Mouse (Mus musculus) midbrain, embryonic 10.5 days (tissue): Measurements from ENCODE around the gene Sigmar1. TPM values are rescaled to one million over a fixed set of nuclear protein-coding genes. Genes with fewer than 3 reads are reported as not detected.
"Not testable (repeated sequence)": the region's sequence is repeated elsewhere in the genome, so short reads cannot be mapped to it uniquely, and the experiment has no call there.

Experiments
- DNase-seq: peaks from one replicate; pipeline ENCODE4 v3.0.0-alpha.2; 2017; ENCODE audit warnings: low spot score
- H3K27ac ChIP-seq: fragments of 300-500 bp; sonication (generic); replicated peaks from 2 replicates; pipeline ENCODE4 v1.5.1; 2016; ENCODE audit warnings: mild to moderate bottlenecking
- H3K27me3 ChIP-seq: fragments of 300-500 bp; sonication (generic); 2 replicates; pipeline ENCODE4 v1.6.1; 2016; ENCODE audit warnings: low read depth, mild to moderate bottlenecking; ENCODE audit not compliant: poor library complexity, severe bottlenecking
- H3K36me3 ChIP-seq: fragments of 300-500 bp; sonication (generic); 2 replicates; pipeline ENCODE4 v1.6.1; 2016; ENCODE audit warnings: mild to moderate bottlenecking, moderate library complexity
- H3K4me1 ChIP-seq: fragments of 300-500 bp; sonication (generic); 2 replicates; pipeline ENCODE4 v1.6.1; 2016
- H3K4me3 ChIP-seq: fragments of 300-500 bp; sonication (generic); 2 replicates; pipeline ENCODE4 v1.5.1; 2016; ENCODE audit warnings: mild to moderate bottlenecking, moderate library complexity
- H3K9me3 ChIP-seq: fragments of 300-500 bp; sonication (generic); replicated peaks from 2 replicates; pipeline ENCODE4 v1.6.1; 2016; ENCODE audit warnings: mild to moderate bottlenecking
- WGBS: fragments of 180-500 bp; shearing (Covaris S2); methylation state at CpG from one replicate; pipeline ENCODE4 v1.1.7; 2016; 5-methylcytosine and 5-hydroxymethylcytosine counted together
- polyA plus RNA-seq: library from polyadenylated mRNA; unstranded; fragments of >200 nt; fragmentation: Nextera tagmentation; extraction: Ambion mirVana; gene quantifications from 2 replicates; pipeline ENCODE4 v1.2.1, GENCODE M21; 2016

The Sigmar1 gene
- polyA plus RNA-seq: 87.3 and 96.3 TPM in 2 replicates

DNA sequence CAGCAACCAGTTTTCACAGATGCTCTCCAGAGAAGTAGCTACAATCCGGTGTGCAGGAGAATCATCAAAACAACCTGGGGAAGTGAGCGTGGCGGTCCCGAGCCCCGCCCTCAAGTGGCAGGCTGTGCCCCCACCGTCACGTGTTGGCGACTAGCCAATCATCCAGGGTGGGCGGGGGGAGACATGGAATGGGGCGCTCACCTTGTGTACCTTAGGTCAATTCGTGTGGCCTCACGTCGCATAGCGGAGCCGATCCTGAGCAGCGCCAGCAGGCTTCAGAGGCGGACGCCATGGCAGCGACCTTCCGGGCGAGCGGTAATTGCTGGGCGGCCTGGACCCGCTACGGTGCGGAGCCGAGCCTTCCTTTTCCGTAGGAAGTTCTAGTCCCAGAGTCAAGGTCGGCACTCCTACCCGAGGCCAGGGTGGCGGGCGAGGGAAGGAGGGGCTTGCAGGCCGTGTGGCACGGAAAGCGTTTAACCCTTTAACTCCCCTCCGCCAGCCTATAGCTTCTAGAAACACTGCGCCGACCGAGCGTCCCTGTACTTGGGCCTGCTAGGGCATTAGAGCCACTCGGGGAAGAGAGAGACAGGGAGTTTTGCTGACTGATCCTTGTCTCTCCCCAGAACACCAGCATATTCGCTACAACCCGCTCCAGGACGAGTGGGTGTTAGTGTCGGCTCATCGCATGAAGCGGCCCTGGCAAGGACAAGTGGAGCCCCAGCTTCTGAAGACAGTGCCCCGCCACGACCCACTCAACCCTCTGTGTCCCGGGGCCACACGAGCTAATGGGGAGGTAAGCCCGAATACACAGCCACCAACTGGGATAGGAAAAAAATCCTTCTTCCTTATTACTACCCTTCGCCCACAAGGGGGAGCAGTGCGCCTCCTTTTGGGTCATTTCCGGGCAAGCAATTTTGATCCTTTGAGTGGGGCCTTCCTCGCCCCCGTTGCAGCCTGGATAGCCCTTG, at the start of gene Sigmar1:
Gene Sigmar1, minus strand, starts transcription at position 820 of the 968 bp plus-strand sequence.
- WGBS: under 1% methylated on average over 57 of the region's 57 CpGs
- Histone ChIP-seq H3K27me3 (no peaks in the 10 kb centered on the region), H3K4me3 (peak within 1 kb of the TSS; percentile 80), H3K36me3 (no peaks in the 10 kb centered on the region), H3K4me1 (peaks cover 33% of the 10 kb centered on the region), H3K9me3 (no peaks in the 10 kb centered on the region), H3K27ac (peak within 1 kb of the TSS; percentile 86)
- DNase-seq: peak; percentile 85

DNA sequence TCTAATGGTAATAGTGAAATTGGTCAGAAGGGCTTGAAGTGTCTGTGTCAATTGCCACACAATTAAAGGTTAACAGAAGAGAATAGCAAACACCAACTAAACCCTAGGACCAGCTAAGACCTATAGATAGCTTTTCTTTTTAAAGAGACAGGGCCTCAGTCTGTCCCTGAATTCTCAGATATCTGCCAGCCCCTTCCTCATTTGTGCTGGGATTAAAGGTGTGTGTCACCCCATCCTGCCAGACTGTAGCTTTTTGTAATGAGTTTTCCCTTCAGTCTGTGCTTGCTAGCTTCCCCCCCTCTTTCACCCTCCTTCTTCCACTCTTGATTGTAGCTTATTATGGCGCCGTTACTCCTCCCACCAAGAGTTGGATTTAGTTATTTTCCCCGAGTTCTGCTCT, 27.2 kb upstream of the Sigmar1 start:
- H3K27ac ChIP-seq, H3K27me3 ChIP-seq, H3K9me3 ChIP-seq, H3K4me3 ChIP-seq, H3K36me3 ChIP-seq, DNase-seq: not testable (repeated sequence)
- 41% methylated on average over 3 of the region's 3 CpGs for WGBS
- peaks cover 15% of the 10 kb centered on the region for H3K4me1 ChIP-seq

DNA sequence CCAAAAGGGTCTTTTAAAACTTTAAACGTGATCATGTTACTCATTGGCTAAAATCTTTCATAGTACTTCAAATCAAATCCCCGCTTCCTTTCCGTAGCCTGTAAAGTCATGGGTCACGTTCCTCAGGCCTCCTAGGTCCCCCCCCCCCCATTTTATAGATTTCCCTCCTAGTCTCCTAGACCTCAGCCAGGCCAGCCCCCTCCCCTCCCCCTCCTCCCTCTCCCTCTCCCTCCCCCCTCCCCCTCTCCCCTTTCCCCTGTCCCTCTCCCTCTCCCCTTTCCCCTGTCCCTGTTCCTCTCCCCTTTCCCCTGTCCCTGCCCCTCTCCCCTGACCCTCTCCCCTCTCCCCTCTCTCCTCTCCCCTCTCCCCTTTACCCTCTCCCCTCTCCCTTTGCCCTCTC, 26.8 kb upstream of the Sigmar1 start:
- H3K4me1 ChIP-seq: peaks cover 15% of the 10 kb centered on the region
- H3K27me3 ChIP-seq, H3K36me3 ChIP-seq, H3K4me3 ChIP-seq, H3K9me3 ChIP-seq: not testable (repeated sequence)
- peak; percentile 51 for DNase-seq
- 13% methylated on average over 4 of the region's 4 CpGs for WGBS
- 0 out of 2 replicates have a peak overlapping the region, but pooled peaks have one; percentile 42 for H3K27ac ChIP-seq

DNA sequence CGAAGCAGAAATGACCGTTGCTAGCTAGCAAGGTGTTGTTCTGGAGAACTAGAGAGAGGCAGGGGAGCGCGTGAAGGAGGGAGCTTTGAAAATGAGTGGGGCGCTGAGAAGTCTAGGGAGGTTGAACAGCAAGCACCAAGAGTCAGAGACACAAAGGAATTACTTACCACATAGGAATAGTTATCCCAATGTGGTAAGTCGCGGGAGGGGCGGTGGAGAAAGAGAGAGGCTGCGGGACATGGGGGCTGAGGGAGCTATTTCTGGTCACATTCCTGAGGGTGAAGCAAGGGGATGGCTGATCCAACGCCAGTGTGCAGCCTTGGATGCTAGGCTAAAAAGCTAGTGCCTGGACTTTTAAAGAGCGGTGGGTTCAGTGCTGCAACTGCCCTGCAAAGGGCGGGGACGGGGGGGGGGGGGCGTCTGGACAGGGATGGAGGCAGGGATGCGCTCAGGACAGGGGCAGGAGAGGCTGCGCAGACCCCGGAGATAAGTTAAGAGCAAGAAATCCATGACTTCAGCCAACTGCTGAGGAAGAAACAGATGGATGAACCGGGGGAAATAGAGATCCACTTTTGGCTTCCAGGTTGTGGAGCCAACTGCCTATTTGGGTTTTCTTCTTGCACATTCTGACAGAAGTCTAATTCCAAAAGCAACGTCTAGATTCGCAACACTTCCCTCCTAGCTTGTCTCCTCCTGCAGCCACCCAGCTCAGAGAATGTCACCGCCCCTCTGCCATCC, 26.0 kb upstream of the Sigmar1 start:
- WGBS: 19% methylated on average over 16 of the region's 21 CpGs
- not testable (repeated sequence) for DNase-seq, H3K9me3 ChIP-seq, H3K36me3 ChIP-seq, H3K27me3 ChIP-seq
- peaks cover 15% of the 10 kb centered on the region for H3K4me1 ChIP-seq
- 0 out of 2 replicates have a peak overlapping the region, but pooled peaks have one; percentile 9 for H3K4me3 ChIP-seq
- 0 out of 2 replicates have a peak overlapping the region, but pooled peaks have one; percentile 13 for H3K27ac ChIP-seq

DNA sequence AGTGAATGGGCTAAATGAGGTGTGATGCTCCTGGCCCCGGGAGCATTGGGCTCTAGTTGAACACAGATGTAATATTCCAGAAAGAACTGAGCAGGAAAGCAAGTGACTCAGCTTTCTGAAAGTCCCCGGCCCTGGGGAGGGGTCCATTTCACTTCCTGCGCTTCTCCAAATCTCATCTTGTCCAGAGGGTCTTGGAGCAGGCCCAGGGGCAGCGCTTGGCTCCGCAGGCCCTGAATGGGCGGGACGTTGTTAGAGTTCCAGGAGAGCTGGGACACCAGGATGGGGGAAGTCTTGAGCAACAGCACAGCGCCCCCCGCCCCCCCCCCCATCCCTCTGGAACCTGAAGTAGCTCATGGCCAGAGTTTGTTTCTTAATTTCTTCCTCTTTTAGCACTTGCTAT, 25.3 kb upstream of the Sigmar1 start:
- not testable (repeated sequence) for DNase-seq, H3K27me3 ChIP-seq, H3K9me3 ChIP-seq, H3K27ac ChIP-seq, H3K4me3 ChIP-seq, H3K36me3 ChIP-seq
- WGBS: 20% methylated on average over 9 of the region's 9 CpGs
- H3K4me1 ChIP-seq: peaks cover 15% of the 10 kb centered on the region

DNA sequence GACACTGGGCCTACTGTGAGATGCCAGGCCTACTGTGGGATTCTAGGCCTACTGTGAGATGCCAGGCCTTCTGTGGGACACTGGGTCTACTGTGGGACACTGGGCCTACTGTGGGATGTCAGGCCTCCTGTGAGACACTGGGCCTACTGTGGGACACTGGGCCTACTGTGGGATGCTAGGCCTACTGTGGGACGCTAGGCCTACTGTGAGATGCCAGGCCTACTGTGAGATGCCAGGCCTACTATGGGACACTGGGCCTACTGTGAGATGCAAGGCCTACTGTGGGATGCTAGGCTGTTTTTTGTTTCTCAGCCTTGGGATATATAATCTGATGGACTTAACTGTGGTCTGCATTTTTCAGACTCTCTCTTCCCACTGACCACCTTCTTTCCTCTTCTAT, 19.9 kb upstream of the Sigmar1 start:
- H3K27me3 ChIP-seq, DNase-seq, H3K9me3 ChIP-seq, H3K27ac ChIP-seq, H3K4me1 ChIP-seq, H3K36me3 ChIP-seq, H3K4me3 ChIP-seq: not testable (repeated sequence)
- 85% methylated on average over 1 of the region's 1 CpGs for WGBS

DNA sequence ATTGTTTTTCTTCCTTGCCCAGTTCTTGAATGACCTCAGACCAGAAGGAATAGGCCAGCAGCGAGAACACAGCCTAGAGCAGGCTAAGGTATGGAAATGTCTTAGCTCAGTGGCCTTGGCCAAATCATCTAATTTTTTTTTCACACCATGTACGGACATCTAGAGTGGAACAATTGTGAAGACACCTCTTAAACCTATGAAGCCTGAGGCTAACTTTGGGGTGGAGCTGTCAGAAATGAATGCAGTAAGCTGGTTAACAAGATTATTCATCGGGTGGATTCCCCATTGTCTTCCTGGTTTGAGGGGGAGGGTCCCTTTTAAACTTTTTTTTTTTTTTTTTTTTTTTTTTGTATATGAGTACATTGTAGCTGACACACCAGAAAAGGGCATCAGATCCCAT, 18.5 kb upstream of the Sigmar1 start:
- H3K36me3 ChIP-seq, H3K9me3 ChIP-seq, DNase-seq, H3K27me3 ChIP-seq, H3K4me1 ChIP-seq: not testable (repeated sequence)
- Histone ChIP-seq H3K27ac (peak overlapping the region; percentile 52; the same call in 1 of the 2 replicates), H3K4me3 (peak overlapping the region; percentile 48)
- 55% methylated on average over 3 of the region's 3 CpGs for WGBS

DNA sequence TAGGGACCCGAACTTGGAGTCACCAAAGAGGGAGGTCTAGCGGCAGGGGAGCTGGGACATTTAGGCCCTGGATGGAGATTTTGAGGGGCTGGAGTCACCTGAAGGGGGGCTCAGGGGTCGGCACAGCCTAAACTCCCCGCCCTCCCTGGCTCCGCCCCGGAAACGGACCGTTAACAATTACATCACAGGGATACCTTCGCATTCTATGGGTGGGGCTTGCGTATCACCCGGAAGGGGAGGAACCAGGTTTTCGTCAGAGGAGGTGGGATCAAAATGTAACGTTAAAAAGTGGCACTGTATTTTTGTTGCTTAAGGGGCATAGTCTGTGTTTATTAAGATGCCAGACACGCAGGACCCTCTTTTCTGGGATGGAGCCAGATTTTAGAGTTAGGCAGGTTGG, 18.0 kb upstream of the Sigmar1 start, which contains the start of gene Ccl27a:
Gene Ccl27a, minus strand, starts transcription at position 246 of the 400 bp plus-strand sequence.
- peak within 1 kb of the TSS; percentile 57 for H3K4me3 ChIP-seq
- H3K27me3 ChIP-seq, H3K4me1 ChIP-seq, H3K36me3 ChIP-seq, H3K9me3 ChIP-seq: not testable (repeated sequence)
- peak; percentile 82 for DNase-seq
- under 1% methylated on average over 13 of the region's 14 CpGs for WGBS
- peak within 1 kb of the TSS; percentile 74 for H3K27ac ChIP-seq

DNA sequence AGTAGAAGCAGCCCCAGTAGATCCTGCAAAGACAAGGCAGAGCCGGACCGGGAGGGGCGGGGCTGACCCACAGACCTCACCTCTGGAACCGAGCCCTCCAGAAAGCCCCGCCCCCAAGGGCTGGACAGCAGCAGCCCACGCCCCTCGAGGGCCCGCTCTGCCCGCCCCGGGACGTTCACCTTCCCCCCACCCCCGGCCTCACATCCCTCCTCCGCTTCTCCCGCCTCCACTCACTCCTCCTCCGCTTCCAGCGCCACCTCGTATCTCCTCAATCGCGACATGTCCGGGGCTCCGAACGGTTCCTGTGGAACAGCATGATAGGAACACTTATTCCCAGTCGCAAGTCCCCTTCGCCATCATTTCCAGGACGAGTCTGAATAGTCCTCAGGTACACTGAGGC, 17.5 kb upstream of the Sigmar1 start:
- H3K4me1 ChIP-seq, H3K27me3 ChIP-seq, H3K9me3 ChIP-seq, H3K36me3 ChIP-seq: not testable (repeated sequence)
- peak overlapping the region; percentile 57 for H3K4me3 ChIP-seq
- under 1% methylated on average over 24 of the region's 25 CpGs for WGBS
- peak overlapping the region; percentile 74 for H3K27ac ChIP-seq
- DNase-seq: peak; percentile 55

DNA sequence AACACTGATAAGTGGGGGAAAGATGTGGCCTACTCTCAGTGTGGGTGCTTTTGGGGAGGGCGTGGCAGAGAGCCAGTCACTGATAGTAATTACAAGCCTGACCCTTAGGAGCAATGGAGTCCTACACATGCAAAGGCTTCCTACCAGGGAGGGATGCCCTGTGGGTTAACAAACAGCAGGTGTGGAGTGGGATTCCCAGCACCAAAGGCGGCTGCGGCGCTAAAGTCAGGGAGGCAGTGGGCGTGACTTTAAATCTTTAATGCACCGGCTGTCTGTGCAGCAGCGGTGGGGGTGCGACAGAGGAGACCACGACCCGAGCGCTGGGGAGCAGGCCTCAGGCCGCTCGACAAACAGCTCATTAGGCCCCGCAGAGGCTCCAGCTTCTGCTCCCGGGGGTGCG, 17.0 kb upstream of the Sigmar1 start:
- H3K27me3 ChIP-seq, DNase-seq, H3K36me3 ChIP-seq, H3K9me3 ChIP-seq, H3K27ac ChIP-seq, H3K4me1 ChIP-seq: not testable (repeated sequence)
- peak overlapping the region; percentile 44 for H3K4me3 ChIP-seq
- WGBS: 4% methylated on average over 9 of the region's 16 CpGs

DNA sequence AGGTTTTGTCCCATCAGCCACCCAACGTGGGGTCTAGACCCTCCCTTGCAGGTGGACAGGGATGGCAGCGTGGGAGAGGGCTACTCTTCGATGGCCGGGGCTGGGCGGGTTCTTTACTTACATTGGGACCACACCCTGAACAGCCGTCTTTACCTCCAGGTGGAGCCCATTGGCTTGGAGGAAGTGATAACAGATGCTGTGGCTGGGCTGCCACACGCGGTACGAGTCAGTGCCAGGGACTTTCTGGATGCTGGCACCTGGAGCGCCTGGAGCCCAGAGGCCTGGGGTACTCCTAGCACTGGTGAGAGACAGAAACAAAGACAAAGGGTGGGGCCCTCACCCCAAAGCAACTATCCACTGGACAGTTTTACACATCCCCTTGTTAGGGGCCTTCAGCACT, 11.3 kb upstream of the Sigmar1 start:
- H3K36me3 ChIP-seq, H3K9me3 ChIP-seq, DNase-seq, H3K4me3 ChIP-seq, H3K27me3 ChIP-seq, H3K4me1 ChIP-seq, H3K27ac ChIP-seq: not testable (repeated sequence)
- whole genome bisulfite sequencing: 88% methylated on average over 10 of the region's 10 CpGs

DNA sequence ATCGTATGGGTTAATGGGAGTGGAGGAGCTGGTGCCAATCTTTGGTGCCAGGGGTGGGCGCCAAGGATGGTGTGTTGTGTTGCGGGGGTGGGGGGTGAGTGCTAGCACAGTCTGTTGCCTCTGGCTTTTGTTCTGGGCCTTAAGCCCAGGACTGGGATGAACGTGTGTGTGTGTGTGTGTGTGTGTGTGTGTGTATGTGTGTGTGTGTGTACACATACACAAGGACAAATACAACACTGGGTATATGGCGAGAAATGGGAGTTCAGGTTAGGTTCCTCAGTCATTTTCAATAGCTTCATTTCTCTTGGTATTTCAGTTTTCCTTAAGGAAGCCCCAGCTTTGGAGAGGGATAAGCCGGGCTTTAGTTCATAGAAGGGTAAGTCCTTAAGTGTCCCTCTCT, 7.2 kb upstream of the Sigmar1 start:
- WGBS: 81% methylated on average over 5 of the region's 6 CpGs
- not testable (repeated sequence) for H3K27ac ChIP-seq

DNA sequence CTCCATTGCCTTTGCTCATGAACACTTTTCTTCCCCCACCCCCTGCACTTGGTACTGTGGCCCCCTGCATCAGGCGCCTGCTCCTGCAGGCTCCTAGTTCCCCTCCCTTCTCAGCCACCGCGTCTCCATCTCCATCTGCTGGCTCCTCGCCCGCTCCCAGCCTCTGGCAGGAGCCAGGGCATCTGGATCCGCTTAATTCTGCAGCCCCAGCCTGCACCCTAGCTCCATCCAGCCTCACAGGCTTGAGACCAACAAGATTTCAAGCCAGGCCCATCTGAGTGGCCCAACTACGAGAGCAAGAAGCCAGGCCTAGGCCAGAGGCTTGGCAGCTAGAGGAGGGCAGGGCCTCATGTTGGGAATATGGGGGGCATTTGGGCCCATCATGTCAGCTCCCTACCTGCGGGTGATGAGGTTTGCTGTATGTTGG, 6.7 kb upstream of the Sigmar1 start:
- DNase-seq, H3K9me3 ChIP-seq, H3K27me3 ChIP-seq, H3K36me3 ChIP-seq: not testable (repeated sequence)
- 47% methylated on average over 8 of the region's 8 CpGs for WGBS
- H3K4me1 ChIP-seq: peaks cover 35% of the 10 kb centered on the region
- peak overlapping the region; percentile 84; the same call in 1 of the 2 replicates for H3K27ac ChIP-seq
- H3K4me3 ChIP-seq: peak overlapping the region; percentile 24

More for the DNA sequence above, 7.2 kb upstream of the Sigmar1 start:
- not testable (repeated sequence) for H3K27me3 ChIP-seq, H3K36me3 ChIP-seq, DNase-seq, H3K9me3 ChIP-seq, H3K4me3 ChIP-seq
- peaks cover 35% of the 10 kb centered on the region for H3K4me1 ChIP-seq
